Mouse (Mus musculus): ENCODE measurements around the gene Ptprr. TPM values are rescaled to one million over a fixed set of nuclear protein-coding genes. Genes with fewer than 3 reads are reported as not detected.

Ptprr gene
- polyA plus RNA-seq, 1 experiment from 2014 or later: 0.92 TPM

DNA sequence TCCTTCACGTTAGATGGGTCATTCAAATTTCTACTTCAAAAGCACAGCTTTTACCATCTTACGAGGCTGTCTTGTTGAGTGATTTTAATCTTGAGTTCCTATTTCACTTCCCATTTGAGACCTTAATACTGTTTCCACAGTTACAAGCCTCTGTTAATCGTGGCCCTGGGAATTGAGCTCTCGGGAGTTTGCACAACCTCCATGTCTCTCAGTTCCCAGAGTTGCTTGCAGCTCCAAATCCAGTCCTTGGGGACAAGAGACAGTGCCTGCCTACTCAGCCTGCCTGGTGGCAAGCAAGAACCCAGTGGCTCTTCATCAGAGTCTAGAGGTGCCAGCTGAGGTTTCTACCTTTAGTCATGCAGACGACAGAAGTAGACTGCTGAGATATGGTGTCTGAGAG lies 136.7 kb downstream of the Ptprr start:
- Histone ChIP-seq H3K4me1 (replicated peaks) (no peaks in the 10 kb centered on the region), H3K9ac (replicated peaks) (no peak overlapping the region), H3K36me3 (no peaks in the 10 kb centered on the region), H3K9me3 (peaks cover 8% of the 10 kb centered on the region), H3K4me3 (replicated peaks) (no peak overlapping the region), H3K4me2 (no peak overlapping the region), H3K27me3 (no peaks in the 10 kb centered on the region), H3K27ac (no peak overlapping the region)
- WGBS: 68% methylated on average over 5 of the region's 5 CpGs
- no peak for ATAC-seq (ENCODE audit: insufficient number of reproducible peaks, insufficient read depth, low FRiP score, low TSS enrichment, low read depth)

DNA sequence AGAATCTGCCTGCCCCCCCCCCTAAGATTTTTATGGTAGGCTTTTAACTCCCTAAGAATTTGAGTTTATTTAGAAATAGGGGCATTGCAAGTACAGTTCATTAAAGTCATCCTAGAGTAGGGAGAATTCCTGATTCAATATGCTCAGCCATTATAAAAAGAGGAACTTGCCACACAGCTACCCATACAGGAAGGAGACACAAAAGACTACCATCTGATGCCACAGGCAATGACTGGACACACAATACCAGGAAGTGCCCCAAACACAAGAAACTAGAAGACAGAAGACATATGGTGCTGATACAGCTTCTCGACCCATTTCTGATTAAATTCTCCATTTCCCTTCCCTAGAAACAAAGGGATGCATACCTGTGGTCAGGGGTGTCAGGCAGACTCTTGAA lies 138.7 kb downstream of the Ptprr start:
- WGBS: 71% methylated on average over 1 of the region's 1 CpGs
- Histone ChIP-seq H3K27ac (no peak overlapping the region), H3K9ac (replicated peaks) (no peak overlapping the region), H3K27me3 (no peaks in the 10 kb centered on the region), H3K9me3 (peaks cover 8% of the 10 kb centered on the region), H3K4me3 (replicated peaks) (no peak overlapping the region), H3K36me3 (no peaks in the 10 kb centered on the region), H3K4me2 (no peak overlapping the region), H3K4me1 (replicated peaks) (no peaks in the 10 kb centered on the region)
- no peak for ATAC-seq (ENCODE audit: insufficient number of reproducible peaks, insufficient read depth, low FRiP score, low TSS enrichment, low read depth)

DNA sequence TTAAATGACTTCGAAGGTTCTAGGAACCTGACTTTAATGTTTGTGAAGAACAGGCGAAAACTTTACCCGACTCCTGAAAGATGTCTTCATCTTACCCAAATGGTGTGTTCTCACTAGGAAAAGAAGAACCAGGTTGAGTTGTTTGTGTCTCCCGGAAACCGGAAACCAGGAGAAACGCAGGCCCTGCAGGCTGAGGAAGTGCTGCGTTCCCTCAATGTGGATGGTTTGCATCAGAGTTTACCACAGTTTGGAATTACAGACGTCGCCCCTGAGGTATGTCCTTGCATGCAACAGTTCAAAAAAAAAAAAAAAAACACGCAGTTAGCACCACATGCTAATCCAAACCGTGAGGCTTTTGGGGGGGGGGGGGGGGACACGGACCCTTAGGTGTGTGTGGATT lies 144.3 kb downstream of the Ptprr start:
- Histone ChIP-seq H3K4me1 (replicated peaks) (no peaks in the 10 kb centered on the region), H3K4me3 (replicated peaks) (no peak overlapping the region), H3K9me3 (no peaks in the 10 kb centered on the region), H3K27me3 (no peaks in the 10 kb centered on the region), H3K27ac (no peak overlapping the region), H3K4me2 (no peak overlapping the region), H3K9ac (replicated peaks) (no peak overlapping the region), H3K36me3 (no peaks in the 10 kb centered on the region)
- no peak for ATAC-seq (ENCODE audit: insufficient number of reproducible peaks, insufficient read depth, low FRiP score, low TSS enrichment, low read depth)
- WGBS: 62% methylated on average over 12 of the region's 12 CpGs

DNA sequence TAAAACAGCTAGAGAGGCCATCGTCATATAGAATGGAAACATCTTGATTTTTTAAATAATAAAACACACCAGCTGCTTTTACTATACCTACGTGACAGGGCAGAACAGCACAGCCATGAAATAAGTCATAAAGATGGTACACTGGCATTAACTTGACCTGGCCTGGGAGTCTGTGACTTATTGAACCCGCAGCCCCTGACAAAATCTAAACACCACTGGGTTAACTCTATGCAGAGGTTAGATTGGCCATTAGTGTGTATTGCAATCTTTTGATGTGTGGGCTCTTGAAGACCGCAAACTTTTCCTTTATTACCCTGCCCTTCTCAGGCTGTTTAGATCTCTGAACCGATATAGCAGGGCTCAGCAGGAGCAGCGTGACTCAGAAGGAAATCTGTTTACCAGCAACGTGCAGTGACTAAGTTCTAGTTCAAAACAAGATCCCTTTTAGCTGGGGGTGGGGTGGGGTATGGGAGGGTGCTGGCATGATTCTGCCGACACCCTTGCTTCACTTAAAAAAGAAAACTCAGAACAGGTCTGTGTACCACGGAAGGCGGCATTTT lies 157.4 kb downstream of the Ptprr start:
- ATAC-seq (ENCODE audit: insufficient number of reproducible peaks, insufficient read depth, low FRiP score, low TSS enrichment, low read depth): no peak
- Histone ChIP-seq H3K4me2 (no peak overlapping the region), H3K4me3 (replicated peaks) (no peak overlapping the region), H3K4me1 (replicated peaks) (peaks cover 8% of the 10 kb centered on the region), H3K27ac (no peak overlapping the region), H3K36me3 (no peaks in the 10 kb centered on the region), H3K9ac (replicated peaks) (no peak overlapping the region), H3K9me3 (no peaks in the 10 kb centered on the region), H3K27me3 (peaks cover 20% of the 10 kb centered on the region)
- 23% methylated on average over 10 of the region's 10 CpGs for WGBS

DNA sequence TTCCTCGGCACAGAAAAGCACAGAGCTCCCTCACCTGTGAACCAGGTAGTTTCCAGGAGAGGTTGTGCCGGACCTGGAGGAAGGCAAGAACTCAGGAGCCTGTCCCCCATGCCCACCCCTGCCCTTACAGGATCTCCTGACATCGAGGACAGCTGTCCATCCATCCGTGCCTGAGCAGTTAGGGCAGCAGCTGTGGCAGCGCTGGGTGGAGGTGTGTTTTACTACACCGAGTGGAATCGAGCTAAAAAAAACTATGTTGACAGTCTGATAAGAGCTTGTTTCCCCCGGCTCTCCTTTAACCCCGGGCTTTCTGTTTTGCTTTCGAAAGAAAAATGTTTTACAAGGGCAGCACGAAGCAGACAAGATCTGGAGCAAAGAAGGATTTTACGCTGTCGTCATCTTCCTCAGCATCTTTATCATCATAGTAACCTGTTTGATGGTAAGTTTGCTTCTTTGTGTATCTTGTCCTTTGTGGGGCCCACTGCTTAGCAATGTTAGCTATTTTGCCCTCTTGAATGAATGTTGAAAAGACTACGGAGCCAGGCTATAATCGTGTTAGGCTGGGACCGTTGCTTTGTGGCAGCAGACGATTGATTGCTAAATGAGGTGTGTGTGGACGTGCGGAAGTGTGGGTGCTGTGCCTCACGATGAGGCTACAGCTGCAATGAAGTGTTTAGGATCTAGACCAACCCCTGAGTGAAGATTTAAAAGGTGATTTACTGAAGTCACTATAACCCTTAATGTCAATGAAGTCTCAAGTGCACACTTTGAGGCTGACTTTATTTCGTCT lies 159.6 kb downstream of the Ptprr start:
- Histone ChIP-seq H3K4me1 (replicated peaks) (peaks cover 8% of the 10 kb centered on the region), H3K4me3 (replicated peaks) (peak overlapping the region; percentile 23), H3K9me3 (no peaks in the 10 kb centered on the region), H3K4me2 (peak overlapping the region; percentile 51), H3K27me3 (peaks cover 23% of the 10 kb centered on the region), H3K27ac (no peak overlapping the region), H3K36me3 (no peaks in the 10 kb centered on the region), H3K9ac (replicated peaks) (no peak overlapping the region)
- no peak for ATAC-seq (ENCODE audit: insufficient number of reproducible peaks, insufficient read depth, low FRiP score, low TSS enrichment, low read depth)
- 23% methylated on average over 21 of the region's 21 CpGs for WGBS

DNA sequence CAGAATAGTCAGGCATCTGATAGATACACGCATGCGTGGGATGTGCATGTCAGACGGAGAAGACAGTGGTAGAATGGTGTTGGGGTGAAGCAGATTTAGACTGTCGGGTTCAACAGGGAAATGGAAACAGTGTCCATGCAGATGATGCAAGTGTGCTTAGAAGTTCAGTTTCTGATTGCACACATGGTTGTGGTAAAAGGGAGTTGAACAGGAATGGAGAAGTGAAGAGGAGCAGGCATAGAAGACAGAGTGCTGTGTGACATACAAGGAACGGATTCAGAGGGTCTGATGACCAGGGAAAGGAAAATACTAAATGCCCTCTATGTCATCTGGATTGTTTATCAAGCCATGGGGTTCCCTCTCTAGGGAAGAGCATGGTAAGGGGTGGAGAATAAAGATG lies 163.2 kb downstream of the Ptprr start:
- Histone ChIP-seq H3K9me3 (no peaks in the 10 kb centered on the region), H3K4me3 (replicated peaks) (no peak overlapping the region), H3K4me2 (no peak overlapping the region), H3K27ac (no peak overlapping the region), H3K9ac (replicated peaks) (no peak overlapping the region), H3K4me1 (replicated peaks) (peaks cover 8% of the 10 kb centered on the region), H3K36me3 (no peaks in the 10 kb centered on the region), H3K27me3 (peaks cover 20% of the 10 kb centered on the region)
- ATAC-seq (ENCODE audit: insufficient number of reproducible peaks, insufficient read depth, low FRiP score, low TSS enrichment, low read depth): no peak
- WGBS: 90% methylated on average over 5 of the region's 5 CpGs

DNA sequence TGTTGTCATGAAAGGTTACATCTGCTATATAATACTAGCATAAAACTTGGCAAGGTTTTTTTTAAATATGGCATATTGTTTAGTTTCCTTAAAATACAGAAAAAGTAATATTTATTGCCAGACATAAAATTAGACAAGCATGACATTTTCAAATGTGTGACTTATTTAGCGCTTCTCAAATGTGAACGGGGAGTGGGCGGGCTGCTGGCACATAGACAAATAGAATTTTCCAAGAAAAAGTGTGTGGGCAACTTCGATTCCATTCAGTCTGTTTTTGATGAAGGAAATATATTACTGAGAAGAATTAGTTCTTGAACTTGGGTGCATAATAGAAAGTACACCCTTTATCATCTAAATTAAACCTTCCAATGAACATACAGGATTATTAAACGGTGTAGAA lies 164.2 kb downstream of the Ptprr start:
- H3K9ac ChIP-seq (replicated peaks): no peak overlapping the region
- 84% methylated on average over 5 of the region's 5 CpGs for whole genome bisulfite sequencing
- H3K4me1 ChIP-seq (replicated peaks): peaks cover 7% of the 10 kb centered on the region
- H3K9me3 ChIP-seq: no peaks in the 10 kb centered on the region
- H3K27ac ChIP-seq: no peak overlapping the region
- ATAC-seq (ENCODE audit: insufficient number of reproducible peaks, insufficient read depth, low FRiP score, low TSS enrichment, low read depth): no peak
- peaks cover 14% of the 10 kb centered on the region for H3K27me3 ChIP-seq
- H3K4me3 ChIP-seq (replicated peaks): no peak overlapping the region
- no peaks in the 10 kb centered on the region for H3K36me3 ChIP-seq
- H3K4me2 ChIP-seq: no peak overlapping the region

DNA sequence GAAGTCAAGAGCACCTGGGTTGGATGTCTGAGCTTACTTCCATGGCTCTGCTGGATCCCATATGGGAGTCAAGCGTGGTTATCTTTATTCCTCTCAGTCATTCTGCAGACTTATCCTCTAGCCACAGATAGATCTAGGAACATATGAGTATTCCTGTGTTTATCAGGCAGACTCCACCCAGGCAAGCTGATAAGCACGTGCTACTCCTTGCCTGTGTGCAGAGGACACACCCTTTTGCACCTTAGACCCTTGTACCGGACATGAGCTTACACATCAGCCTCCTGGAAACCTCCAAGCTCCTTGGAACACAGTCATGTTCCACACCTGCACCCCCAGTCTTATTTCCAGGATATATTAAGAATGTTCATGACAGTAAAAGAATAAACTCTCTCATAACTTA lies 165.2 kb downstream of the Ptprr start:
- H3K4me3 ChIP-seq (replicated peaks): no peak overlapping the region

DNA sequence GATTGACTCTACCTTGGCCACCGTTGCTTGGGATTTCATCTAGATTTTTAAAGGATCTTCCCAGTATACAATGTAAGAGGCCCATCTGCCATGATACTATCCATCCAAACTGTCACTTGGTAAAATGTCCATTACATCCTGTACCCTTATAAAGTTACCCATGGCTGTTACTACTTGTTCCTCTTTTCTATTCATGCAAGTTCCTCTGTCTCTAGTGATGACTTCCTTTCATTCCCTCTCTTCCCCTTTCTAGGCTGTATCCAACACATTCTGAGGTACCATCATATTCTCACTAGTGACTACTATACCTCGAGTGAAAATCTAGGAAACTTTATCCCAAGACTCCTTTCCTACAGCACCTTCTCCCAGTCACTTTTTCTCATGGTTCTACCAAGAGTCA lies 173.7 kb downstream of the Ptprr start:
- Histone ChIP-seq H3K27me3 (peaks cover 4% of the 10 kb centered on the region; the same call in 1 of the 2 replicates), H3K27ac (no peak overlapping the region), H3K36me3 (no peaks in the 10 kb centered on the region), H3K9ac (replicated peaks) (no peak overlapping the region), H3K9me3 (no peaks in the 10 kb centered on the region), H3K4me3 (replicated peaks) (no peak overlapping the region), H3K4me1 (replicated peaks) (no peaks in the 10 kb centered on the region), H3K4me2 (no peak overlapping the region)
- 86% methylated on average over 2 of the region's 2 CpGs for WGBS
- no peak for ATAC-seq (ENCODE audit: insufficient number of reproducible peaks, insufficient read depth, low FRiP score, low TSS enrichment, low read depth)

More for the DNA sequence above, 165.2 kb downstream of the Ptprr start:
- Histone ChIP-seq H3K36me3 (no peaks in the 10 kb centered on the region), H3K9me3 (no peaks in the 10 kb centered on the region), H3K9ac (replicated peaks) (no peak overlapping the region), H3K4me2 (no peak overlapping the region), H3K4me1 (replicated peaks) (no peaks in the 10 kb centered on the region), H3K27ac (no peak overlapping the region), H3K27me3 (peaks cover 8% of the 10 kb centered on the region; the same call in 1 of the 2 replicates)
- WGBS: 81% methylated on average over 3 of the region's 3 CpGs
- ATAC-seq (ENCODE audit: insufficient number of reproducible peaks, insufficient read depth, low FRiP score, low TSS enrichment, low read depth): no peak

DNA sequence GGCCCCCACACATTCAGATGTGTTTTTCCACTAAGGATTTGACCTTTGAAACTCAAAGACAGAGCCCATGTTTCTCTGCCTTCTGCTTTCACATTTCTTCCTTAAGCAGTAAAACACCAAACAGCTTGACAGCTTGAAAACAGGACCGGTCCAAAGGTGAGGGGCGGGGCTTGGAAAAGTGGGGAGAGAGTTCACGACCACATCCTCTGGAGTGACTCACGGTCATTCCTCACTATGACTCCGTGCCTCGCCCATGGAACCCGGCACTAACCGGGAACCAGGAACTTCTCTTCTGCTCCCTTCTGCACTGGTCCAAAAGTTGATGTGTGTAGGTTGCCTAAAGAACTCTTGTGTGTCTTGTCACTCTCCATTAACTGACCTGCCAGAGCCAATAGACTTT lies 174.3 kb downstream of the Ptprr start:
- Histone ChIP-seq H3K4me3 (replicated peaks) (no peak overlapping the region), H3K27ac (no peak overlapping the region), H3K4me1 (replicated peaks) (no peaks in the 10 kb centered on the region), H3K4me2 (no peak overlapping the region), H3K36me3 (no peaks in the 10 kb centered on the region), H3K27me3 (peaks cover 4% of the 10 kb centered on the region; the same call in 1 of the 2 replicates), H3K9me3 (no peaks in the 10 kb centered on the region), H3K9ac (replicated peaks) (no peak overlapping the region)
- no peak for ATAC-seq (ENCODE audit: insufficient number of reproducible peaks, insufficient read depth, low FRiP score, low TSS enrichment, low read depth)
- 80% methylated on average over 8 of the region's 8 CpGs for WGBS

DNA sequence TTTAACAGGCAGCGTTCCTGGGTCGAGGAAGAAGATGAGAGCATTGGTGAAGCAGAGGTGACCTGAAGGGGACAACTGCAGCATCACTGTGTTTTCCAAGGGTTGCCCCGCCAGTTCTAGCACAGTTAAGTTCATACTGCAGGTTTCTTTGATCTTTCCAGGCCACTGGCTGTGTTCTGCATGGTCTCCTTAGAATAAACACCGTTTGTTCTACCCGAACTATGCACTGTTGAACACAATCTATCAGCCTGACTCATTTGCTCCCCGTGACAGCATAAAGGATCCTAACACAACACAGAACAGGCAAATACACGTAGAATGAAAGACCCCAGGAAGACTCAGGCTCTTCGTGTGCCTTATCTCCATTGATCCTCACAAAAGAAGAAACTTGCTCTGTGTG lies 176.4 kb downstream of the Ptprr start:
- ATAC-seq (ENCODE audit: insufficient number of reproducible peaks, insufficient read depth, low FRiP score, low TSS enrichment, low read depth): no peak
- Histone ChIP-seq H3K9ac (replicated peaks) (no peak overlapping the region), H3K9me3 (no peaks in the 10 kb centered on the region), H3K36me3 (no peaks in the 10 kb centered on the region), H3K4me1 (replicated peaks) (no peaks in the 10 kb centered on the region), H3K4me2 (no peak overlapping the region), H3K27me3 (peaks cover 4% of the 10 kb centered on the region; the same call in 1 of the 2 replicates), H3K4me3 (replicated peaks) (no peak overlapping the region), H3K27ac (no peak overlapping the region)
- WGBS: 71% methylated on average over 8 of the region's 8 CpGs

Data from limb, embryonic 12.5 days (tissue).